ENCODE assay signal across 23 mouse cellular contexts in genomic region chr19:59330816-59331225, GRCm38 (mm10). TPM values are rescaled to one million over a fixed set of nuclear protein-coding genes. Genes with fewer than 3 reads are reported as not detected.
A peak's percentile ranks its signal among the peaks of the same experiment; 100 is the strongest.
DNase-seq lines count a peak whose midpoint lies in the region; ATAC-seq and TF ChIP-seq lines count a peak whose summit lies in the region.
"Had no signal": no experiment of that assay in that cellular context is flagged by ENCODE, and none has a peak within 500 bp of the region (broad histone marks: within the 10 kb centered on the region; RNA-seq: fewer than 3 reads in every experiment).

No protein-coding gene starts in this region.

- no peaks in the 10 kb centered on the region for H3K36me3 ChIP-seq in liver, embryonic 11.5 days (ENCODE audit: control insufficient read depth, insufficient read depth, low read length)
- H3K36me3 ChIP-seq in liver, embryonic 13.5 days, result peaks cover 12% of the 10 kb centered on the region; the same call in 1 of the 2 replicates
- H3K36me3 ChIP-seq in liver, postnatal 0 days (replicated peaks; ENCODE audit: insufficient read depth, low read length), result peaks cover 7% of the 10 kb centered on the region
- no peaks in the 10 kb centered on the region for H3K36me3 ChIP-seq in midbrain, embryonic 16.5 days (ENCODE audit: control insufficient read depth, insufficient read depth, low read length)
- H3K36me3 ChIP-seq: forebrain, embryonic 15.5 days; hindbrain, embryonic 13.5 days had no signal

- H3K9me3 ChIP-seq in liver, embryonic 11.5 days (ENCODE audit: control insufficient read depth, low read length), result no peaks in the 10 kb centered on the region
- no peaks in the 10 kb centered on the region for H3K9me3 ChIP-seq in liver, embryonic 13.5 days (replicated peaks)
- no peaks in the 10 kb centered on the region for H3K9me3 ChIP-seq in liver, postnatal 0 days (ENCODE audit: low read length)
- H3K9me3 ChIP-seq in midbrain, embryonic 16.5 days (replicated peaks; ENCODE audit: control insufficient read depth, low read length, poor library complexity, severe bottlenecking), result no peaks in the 10 kb centered on the region
- H3K9me3 ChIP-seq: embryonic facial prominence, embryonic 10.5 days; forebrain, embryonic 15.5 days; G1E; heart, embryonic 10.5 days; heart, embryonic 15.5 days; hindbrain, embryonic 13.5 days had no signal

- H3K4me1 ChIP-seq in liver, embryonic 11.5 days (replicated peaks; ENCODE audit: control insufficient read depth, insufficient read depth, low read length), result peaks cover 22% of the 10 kb centered on the region
- peaks cover 45% of the 10 kb centered on the region for H3K4me1 ChIP-seq in liver, embryonic 13.5 days (replicated peaks)
- H3K4me1 ChIP-seq in liver, postnatal 0 days (ENCODE audit: insufficient read depth), result peaks cover 11% of the 10 kb centered on the region
- H3K4me1 ChIP-seq in midbrain, embryonic 16.5 days (ENCODE audit: control insufficient read depth, insufficient read depth, low read length), result no peaks in the 10 kb centered on the region
- H3K4me1 ChIP-seq: embryonic facial prominence, embryonic 10.5 days; forebrain, embryonic 15.5 days; heart, embryonic 15.5 days; hindbrain, embryonic 13.5 days had no signal

- peak; percentile 80 for TF ChIP-seq EP300 in liver, postnatal 0 days (IDR thresholded peaks at IDR 0.05; ENCODE audit: low read depth)

- H3K27me3 ChIP-seq in liver, embryonic 11.5 days (replicated peaks; ENCODE audit: control insufficient read depth, insufficient read depth, low read length), result no peaks in the 10 kb centered on the region
- no peaks in the 10 kb centered on the region for H3K27me3 ChIP-seq in liver, embryonic 13.5 days
- H3K27me3 ChIP-seq in liver, postnatal 0 days (ENCODE audit: insufficient read depth, low read length), result no peaks in the 10 kb centered on the region
- H3K27me3 ChIP-seq in midbrain, embryonic 16.5 days (ENCODE audit: control insufficient read depth, insufficient read depth, low read depth, low read length), result no peaks in the 10 kb centered on the region
- H3K27me3 ChIP-seq: forebrain, embryonic 15.5 days; heart, embryonic 15.5 days; hindbrain, embryonic 13.5 days had no signal

- H3K4me2 ChIP-seq in liver, embryonic 11.5 days, result no peak overlapping the region
- H3K4me2 ChIP-seq in liver, embryonic 13.5 days, result no peak overlapping the region
- peak overlapping the region; percentile 15; the same call in 1 of the 2 replicates for H3K4me2 ChIP-seq in liver, postnatal 0 days (ENCODE audit: low read depth, low read length)
- H3K4me2 ChIP-seq in midbrain, embryonic 16.5 days (ENCODE audit: low read length), result no peak overlapping the region
- H3K4me2 ChIP-seq: forebrain, embryonic 15.5 days; heart, embryonic 15.5 days; hindbrain, embryonic 13.5 days had no signal

- peak; percentile 88 for ATAC-seq in liver, embryonic 11.5 days (replicated peaks; ENCODE audit: low FRiP score)
- peak; percentile 88 for ATAC-seq in liver, embryonic 13.5 days (ENCODE audit: low read depth)
- peak; percentile 61 for ATAC-seq in liver, postnatal 0 days
- no peak for ATAC-seq in midbrain, embryonic 16.5 days
- ATAC-seq: CD4-positive, CD25-positive, alpha-beta regulatory T cell, adult 4 months; forebrain, embryonic 15.5 days had no signal

- no peak overlapping the region for H3K27ac ChIP-seq in liver, embryonic 11.5 days (ENCODE audit: low read depth, low read length)
- H3K27ac ChIP-seq in liver, embryonic 13.5 days, result no peak overlapping the region; the same call in 1 of the 2 replicates
- H3K27ac ChIP-seq in liver, postnatal 0 days (ENCODE audit: low read depth), result no peak overlapping the region
- H3K27ac ChIP-seq in midbrain, embryonic 16.5 days (ENCODE audit: low read length), result no peak overlapping the region
- H3K27ac ChIP-seq: embryonic facial prominence, embryonic 10.5 days; forebrain, embryonic 15.5 days; heart, embryonic 10.5 days; heart, embryonic 15.5 days; hindbrain, embryonic 13.5 days had no signal

- H3K9ac ChIP-seq in liver, embryonic 11.5 days (ENCODE audit: low read depth, low read length), result no peak overlapping the region
- no peak overlapping the region; the same call in 1 of the 2 replicates for H3K9ac ChIP-seq in liver, embryonic 13.5 days
- no peak overlapping the region for H3K9ac ChIP-seq in liver, postnatal 0 days (replicated peaks)
- no peak overlapping the region for H3K9ac ChIP-seq in midbrain, embryonic 16.5 days (ENCODE audit: low read depth, low read length)
- H3K9ac ChIP-seq: forebrain, embryonic 15.5 days; heart, embryonic 15.5 days; hindbrain, embryonic 13.5 days had no signal

- no peak overlapping the region for H3K4me3 ChIP-seq in liver, embryonic 11.5 days (ENCODE audit: low read depth, low read length)
- H3K4me3 ChIP-seq in liver, embryonic 13.5 days (replicated peaks), result no peak overlapping the region
- no peak overlapping the region for H3K4me3 ChIP-seq in liver, postnatal 0 days (ENCODE audit: low read depth, low read length)
- no peak overlapping the region for H3K4me3 ChIP-seq in midbrain, embryonic 16.5 days (ENCODE audit: low read depth, low read length)
- H3K4me3 ChIP-seq: embryonic facial prominence, embryonic 10.5 days; erythroblast, embryonic 14.5 days; forebrain, embryonic 15.5 days; heart, embryonic 10.5 days; heart, embryonic 15.5 days; hindbrain, embryonic 13.5 days had no signal

- DNase-seq in liver, embryonic 11.5 days (ENCODE audit: low spot score), result no peak
- no peak for DNase-seq in liver
- DNase-seq in liver, embryonic 13.5 days, result no peak
- no peak for DNase-seq in liver, postnatal 0 days
- no peak for DNase-seq in layer of hippocampus, postnatal 36 days
- DNase-seq in layer of hippocampus, adult 18-20 months (ENCODE audit: low spot score in 2 of 2), result no peak
- DNase-seq: adrenal gland, postnatal 10 days; B cell, adult 2 months; cerebellum, adult 11-12 months; cerebellum, adult 9-10 months; cerebellum, postnatal 25 days; gastrocnemius, postnatal 10 days; heart, adult 18-20 months; heart, postnatal 14 days had no signal

- TF ChIP-seq CTCF in liver, postnatal 0 days (IDR thresholded peaks at IDR 0.05; ENCODE audit: low read depth), result no peak

RNA-seq across cellular contexts. Expression of gene Rps12-ps3, which starts 8.7 kb away (rescaled TPM):
- 63.6 and 85.2 TPM in 2 replicates for polyA plus RNA-seq in liver, embryonic 11.5 days (2014; fragmentation: Nextera tagmentation; extraction: Ambion mirVana)
- polyA plus RNA-seq in liver, embryonic 13.5 days (2015; fragmentation: Nextera tagmentation; extraction: Ambion mirVana), result 14.4 and 21.8 TPM in 2 replicates
- polyA plus RNA-seq in liver, postnatal 0 days (2015; fragmentation: Nextera tagmentation; extraction: Ambion mirVana), result 12.3 and 24.8 TPM in 2 replicates
- polyA plus RNA-seq in midbrain, embryonic 16.5 days (2015; fragmentation: Nextera tagmentation; extraction: Ambion mirVana), result 5.3 and 6.4 TPM in 2 replicates
- total RNA-seq in layer of hippocampus, postnatal 36 days (2021), result 100 to 1,000 TPM; 260 to 310 TPM
- total RNA-seq in layer of hippocampus, adult 18-20 months (2021), result 100 to 1,000 TPM; 290 to 310 TPM

RNA-seq across cellular contexts. Expression of gene Pdzd8, which starts 14.8 kb away (rescaled TPM):
- polyA plus RNA-seq in liver, embryonic 11.5 days (2014; fragmentation: Nextera tagmentation; extraction: Ambion mirVana), result 12.7 and 14.1 TPM in 2 replicates
- 3.9 and 4.4 TPM in 2 replicates for polyA plus RNA-seq in liver, embryonic 13.5 days (2015; fragmentation: Nextera tagmentation; extraction: Ambion mirVana)
- 3.1 and 3.4 TPM in 2 replicates for polyA plus RNA-seq in liver, postnatal 0 days (2015; fragmentation: Nextera tagmentation; extraction: Ambion mirVana)
- polyA plus RNA-seq in midbrain, embryonic 16.5 days (2015; fragmentation: Nextera tagmentation; extraction: Ambion mirVana), result 9.4 TPM in 2 replicates
- 10 to 100 TPM; 49.9 to 50.0 TPM for total RNA-seq in layer of hippocampus, postnatal 36 days (2021)
- 10 to 100 TPM; 49.7 to 52.6 TPM for total RNA-seq in layer of hippocampus, adult 18-20 months (2021)
